Mouse (Mus musculus) heart, postnatal 10 days (tissue): ENCODE measurements around the gene Gxylt2. TPM values are rescaled to one million over a fixed set of nuclear protein-coding genes. Genes with fewer than 3 reads are reported as not detected.

Source experiments
- DNase-seq, 2 experiments: peaks; one replicate each; pipeline ENCODE4 v3.0.0; 2021
- intact Hi-C: fragments of 180-260 bp; cut with DNase I; formaldehyde crosslinking; loops from one replicate; pipeline ENCODE4 v1.15.1; 2025
- total RNA-seq, 2 experiments: library from RNA; stranded (reverse); gene quantifications; 2 replicates each; pipeline ENCODE4 v1.2.3; 2021

Gene Gxylt2
- total RNA-seq, 2 experiments from 2014 or later, result 9.8 to 10.8 TPM

DNA sequence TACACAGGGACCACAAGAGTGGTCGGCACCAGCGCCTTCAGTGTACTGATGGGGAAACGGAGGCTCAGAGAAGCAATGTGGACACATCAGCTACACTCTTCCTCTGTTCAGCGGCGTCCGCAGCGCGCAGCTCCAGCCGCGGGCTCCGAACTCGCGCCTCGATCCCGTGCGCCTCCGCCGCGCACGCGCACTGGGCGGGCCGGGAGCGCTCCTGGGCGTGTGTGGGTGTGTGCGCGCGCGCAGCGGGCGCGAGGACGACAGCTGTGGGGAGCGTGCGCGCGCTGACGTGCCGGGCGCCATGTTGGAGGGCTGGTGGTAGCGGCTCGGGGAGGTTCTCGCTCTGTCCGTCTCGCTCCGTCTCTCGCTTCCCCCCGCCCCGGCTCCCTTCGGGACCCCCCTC, 128.8 kb downstream of the Gxylt2 start, which contains the start of gene Ppp4r2:
Ppp4r2 (plus strand) TSS at position 268 of the 400 bp plus-strand sequence.
- DNase-seq, result peak; percentile 93 to 95
- intact Hi-C loops, result loop anchor here (10.0 kb wide), 1 partner anchor 549 kb away; the partner anchor contains the start of gene Rybp

DNA sequence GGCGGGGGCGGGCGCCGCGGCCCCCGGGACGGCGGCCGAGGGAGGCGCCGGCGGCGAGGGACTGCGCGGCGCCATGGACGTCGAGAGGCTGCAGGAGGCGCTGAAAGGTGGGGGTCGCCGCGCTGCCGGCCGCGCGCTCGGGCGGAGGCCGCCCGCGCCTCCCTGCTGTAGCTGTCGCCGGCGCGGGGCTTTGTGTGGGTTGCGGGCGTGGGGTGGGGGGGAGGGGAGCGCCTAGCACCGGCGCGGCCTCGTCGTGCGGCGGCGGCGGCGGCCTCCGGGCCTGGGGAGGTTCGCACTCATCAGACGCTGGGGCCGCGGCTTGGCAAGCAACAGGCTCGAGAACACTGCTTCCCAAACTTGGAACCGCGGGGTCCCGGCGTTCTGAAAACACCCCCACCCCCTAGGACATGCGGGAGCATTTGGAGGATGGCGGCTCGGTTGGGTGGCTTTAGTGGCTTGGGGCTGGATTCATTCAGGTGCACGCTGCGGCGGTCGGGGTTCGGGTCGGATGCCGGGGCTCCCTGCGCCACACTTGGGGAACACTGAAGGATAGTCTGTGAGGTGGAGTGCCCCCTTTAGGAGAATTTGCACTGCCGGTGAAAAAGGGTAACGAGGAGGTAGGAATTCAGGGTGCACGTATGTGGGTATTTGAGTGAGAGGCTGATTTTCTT, 129.4 kb downstream of the Gxylt2 start:
- intact Hi-C loops, result loop anchor here (10.0 kb wide), 1 partner anchor 549 kb away; the partner anchor contains the start of gene Rybp
- DNase-seq, result peak; percentile 59 to 60

DNA sequence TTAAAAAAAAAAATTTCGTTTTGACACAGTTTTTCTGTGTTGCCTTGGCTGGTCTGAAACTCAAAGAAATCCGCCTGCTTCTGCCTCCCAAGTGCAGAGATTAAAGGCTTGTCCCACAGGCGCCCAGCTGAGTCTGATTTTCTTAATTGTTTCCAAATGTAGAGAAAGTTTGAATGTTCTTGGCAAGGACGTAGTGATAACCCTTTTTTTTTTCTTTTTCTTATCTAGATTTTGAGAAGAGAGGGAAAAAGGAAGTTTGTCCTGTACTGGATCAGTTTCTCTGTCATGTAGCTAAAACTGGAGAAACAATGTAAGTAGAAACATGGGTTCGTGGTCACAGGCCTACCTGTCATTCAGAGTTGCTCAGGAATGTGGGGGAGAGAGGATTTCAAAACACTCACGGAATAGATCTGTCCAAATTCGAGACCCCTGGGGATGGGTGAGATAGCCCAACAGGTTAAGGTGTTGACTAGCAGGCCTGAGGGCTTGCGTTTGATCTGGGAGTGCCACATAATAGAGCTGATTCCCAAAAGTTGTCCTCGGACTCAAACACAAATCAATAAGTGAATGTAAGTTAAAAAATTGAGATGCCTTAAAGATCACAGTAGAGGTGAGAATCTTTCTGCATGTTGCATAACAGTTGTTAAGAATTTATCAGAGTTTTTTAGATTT, 130.1 kb downstream of the Gxylt2 start:
- intact Hi-C loops, result loop anchor here (5.0 to 10.0 kb wide), 2 partner anchors 38 to 550 kb away; partner anchors contain the start of gene Rybp
- no peak for DNase-seq

DNA sequence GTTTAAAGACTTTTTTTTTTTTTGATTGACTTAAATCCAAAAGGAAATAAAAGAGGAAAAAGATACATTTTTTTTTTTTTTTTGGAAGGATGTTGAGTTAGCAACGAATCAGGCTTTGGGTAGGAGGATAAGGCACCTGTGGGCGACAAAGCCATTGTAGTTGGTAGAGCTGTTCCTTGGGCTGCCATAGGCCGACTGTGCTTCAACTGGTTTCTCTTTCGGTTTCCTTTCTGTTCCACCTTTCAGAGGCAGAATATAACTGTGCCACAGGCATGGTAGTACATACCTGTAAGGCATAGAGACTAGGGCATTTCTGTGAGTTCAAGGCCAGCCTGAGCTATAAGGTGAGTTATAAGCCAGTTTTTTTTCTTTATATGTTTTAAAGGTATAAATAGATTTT, 140.5 kb downstream of the Gxylt2 start:
- intact Hi-C loops, result no loop called here
- no peak for DNase-seq

DNA sequence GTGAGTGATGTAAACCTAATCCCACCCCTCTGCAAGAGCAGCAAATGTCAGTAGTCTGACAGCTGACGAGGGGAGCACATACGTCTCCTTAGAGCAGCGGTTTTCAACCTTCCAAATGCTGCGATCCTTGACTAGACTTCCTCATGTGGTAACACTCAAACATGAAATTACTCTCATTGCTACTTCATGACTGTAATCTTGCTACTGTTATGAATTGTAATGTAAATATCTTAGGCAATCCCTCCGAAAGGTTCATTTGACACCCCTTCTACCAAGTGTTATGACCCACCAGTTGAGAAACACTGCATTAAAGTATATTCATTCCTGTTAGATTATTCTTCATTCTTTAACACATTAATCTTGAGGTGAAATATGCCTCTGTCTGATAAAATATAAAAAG, 142.7 kb downstream of the Gxylt2 start:
- intact Hi-C loops, result no loop called here
- no peak for DNase-seq

DNA sequence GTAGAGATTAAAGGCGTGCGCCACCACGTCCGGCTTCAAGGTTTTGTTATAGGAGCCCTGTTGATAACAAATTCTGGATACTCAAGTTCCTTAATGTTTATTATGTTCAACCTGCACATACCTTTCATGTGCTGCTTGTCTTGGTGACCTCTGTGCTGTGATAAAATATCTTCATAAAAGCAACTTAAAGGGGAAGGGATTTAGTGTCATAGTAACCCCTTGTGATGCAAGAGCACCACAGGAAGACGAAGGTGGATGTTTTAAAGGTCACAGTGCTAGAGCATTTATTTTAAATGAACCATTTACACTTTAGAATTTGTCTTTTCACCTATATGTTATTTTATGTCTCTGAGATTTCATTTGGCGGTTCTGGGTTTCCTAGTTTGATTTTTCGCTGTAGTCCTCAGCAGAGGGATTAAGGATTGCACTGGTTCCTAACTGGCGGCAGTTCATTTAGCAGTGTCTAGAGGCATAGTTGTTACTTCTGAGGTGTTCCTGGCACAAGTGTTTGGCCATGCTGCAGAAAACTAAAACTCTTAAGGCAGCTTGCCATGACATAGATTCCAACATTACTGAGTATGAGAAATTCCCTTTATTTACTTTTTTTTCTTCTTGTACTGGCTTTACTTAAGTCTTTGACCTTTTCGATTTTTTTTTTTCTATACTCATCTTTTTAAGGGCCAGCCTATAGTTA, 144.3 kb downstream of the Gxylt2 start:
- intact Hi-C loops, result no loop called here
- no peak for DNase-seq

DNA sequence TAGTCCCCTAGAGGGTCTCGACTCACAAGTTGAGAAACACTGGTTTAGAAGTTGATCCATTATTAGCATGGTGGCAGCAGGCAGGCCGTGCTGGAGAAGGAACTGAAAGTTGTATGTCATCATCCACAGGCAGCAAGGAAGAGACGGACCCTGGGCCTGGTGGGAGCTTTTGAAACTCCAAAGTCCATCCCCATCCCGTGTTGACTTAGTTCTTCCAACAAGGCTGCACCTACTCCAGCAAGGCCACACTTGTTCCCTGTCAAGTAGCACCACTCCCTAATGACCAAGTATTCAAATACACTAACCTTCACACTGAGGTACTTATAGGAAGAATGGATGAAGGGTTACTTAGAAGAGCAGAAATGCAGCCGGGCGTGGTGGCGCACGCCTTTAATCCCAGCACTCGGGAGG, 146.1 kb downstream of the Gxylt2 start:
- no peak for DNase-seq
- intact Hi-C loops, result no loop called here

DNA sequence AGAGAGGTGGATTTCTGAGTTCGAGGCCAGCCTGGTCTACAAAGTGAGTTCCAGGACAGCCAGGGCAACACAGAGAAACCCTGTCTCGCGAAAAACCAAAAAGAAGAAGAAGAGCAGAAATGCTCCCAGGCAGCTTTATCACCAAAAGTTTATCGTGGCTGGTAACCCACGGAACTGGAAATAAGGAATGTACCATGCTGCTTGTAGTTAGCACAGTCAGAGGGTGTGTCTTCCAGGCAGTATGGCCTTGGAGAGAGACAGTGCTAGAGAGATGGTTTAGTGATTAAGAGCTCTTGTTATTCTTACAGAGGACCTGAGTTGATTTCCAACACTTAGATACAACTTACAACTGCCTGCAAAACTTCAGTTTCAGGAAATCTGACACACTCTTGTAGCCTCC, 146.5 kb downstream of the Gxylt2 start:
- intact Hi-C loops, result no loop called here
- no peak for DNase-seq

Other genes starting within 250 kb of the Gxylt2 start
- 1 to 10 TPM; 4.6 to 5.3 TPM for gene Shq1, start 33.6 kb upstream of the Gxylt2 start, total RNA-seq
- 10 to 100 TPM; 56.5 to 62.8 TPM for gene Ppp4r2, start 128.9 kb downstream of the Gxylt2 start, total RNA-seq